Mouse (Mus musculus): ENCODE measurements around the gene Haus5. TPM values are rescaled to one million over a fixed set of nuclear protein-coding genes. Genes with fewer than 3 reads are reported as not detected.

Gene Haus5
- polyA plus RNA-seq, 1 experiment from 2014 or later = 50.5 TPM

DNA sequence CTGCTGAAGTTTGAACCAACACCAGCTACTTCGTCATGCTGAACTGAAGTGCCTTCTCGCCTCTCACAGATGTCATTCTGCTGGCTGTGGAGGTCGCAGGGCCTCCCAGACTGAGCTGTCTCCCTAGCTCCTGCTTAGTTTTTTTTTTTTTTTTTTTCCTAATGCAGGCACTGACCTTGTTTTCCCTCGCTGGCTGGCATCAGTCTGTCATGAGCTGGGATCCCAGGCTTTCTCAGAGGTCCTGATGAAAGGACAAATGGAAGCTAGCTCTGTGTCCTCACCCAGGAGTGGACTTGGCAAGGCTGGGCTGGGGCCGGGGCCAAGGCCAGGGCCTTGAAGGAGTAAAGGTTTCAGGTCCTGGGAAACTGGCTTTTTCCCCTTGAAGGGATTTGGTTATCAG, 17.1 kb upstream of the Haus5 start:
- WGBS = 55% methylated on average over 5 of the region's 5 CpGs
- Histone ChIP-seq H3K4me1 (ENCODE audit: control insufficient read depth, insufficient read depth, low read length) (no peaks in the 10 kb centered on the region), H3K9ac (replicated peaks; ENCODE audit: low read depth, low read length) (no peak overlapping the region), H3K9me3 (ENCODE audit: control insufficient read depth, low read depth, low read length) (no peaks in the 10 kb centered on the region; the same call in 1 of the 2 replicates), H3K4me3 (ENCODE audit: low read depth, low read length) (no peak overlapping the region), H3K36me3 (ENCODE audit: control insufficient read depth, insufficient read depth, low read length) (no peaks in the 10 kb centered on the region), H3K4me2 (replicated peaks; ENCODE audit: low read depth, low read length) (no peak overlapping the region), H3K27ac (ENCODE audit: low read length) (no peak overlapping the region), H3K27me3 (ENCODE audit: control insufficient read depth, insufficient read depth, low read length) (no peaks in the 10 kb centered on the region)
- ATAC-seq (ENCODE audit: insufficient number of reproducible peaks, insufficient read depth, low FRiP score, low read depth) = no peak

GRCm38 (mm10) chr7:30678263-30678975, 13.6 kb upstream of the Haus5 start:
- WGBS = 62% methylated on average over 5 of the region's 5 CpGs
- Histone ChIP-seq H3K27me3 (ENCODE audit: control insufficient read depth, insufficient read depth, low read length) (no peaks in the 10 kb centered on the region), H3K4me1 (ENCODE audit: control insufficient read depth, insufficient read depth, low read length) (no peaks in the 10 kb centered on the region), H3K4me3 (ENCODE audit: low read depth, low read length) (no peak overlapping the region), H3K4me2 (replicated peaks; ENCODE audit: low read depth, low read length) (no peak overlapping the region), H3K27ac (ENCODE audit: low read length) (no peak overlapping the region), H3K36me3 (ENCODE audit: control insufficient read depth, insufficient read depth, low read length) (no peaks in the 10 kb centered on the region), H3K9ac (replicated peaks; ENCODE audit: low read depth, low read length) (no peak overlapping the region), H3K9me3 (ENCODE audit: control insufficient read depth, low read depth, low read length) (no peaks in the 10 kb centered on the region; the same call in 1 of the 2 replicates)
- ATAC-seq (ENCODE audit: insufficient number of reproducible peaks, insufficient read depth, low FRiP score, low read depth) = no peak

DNA sequence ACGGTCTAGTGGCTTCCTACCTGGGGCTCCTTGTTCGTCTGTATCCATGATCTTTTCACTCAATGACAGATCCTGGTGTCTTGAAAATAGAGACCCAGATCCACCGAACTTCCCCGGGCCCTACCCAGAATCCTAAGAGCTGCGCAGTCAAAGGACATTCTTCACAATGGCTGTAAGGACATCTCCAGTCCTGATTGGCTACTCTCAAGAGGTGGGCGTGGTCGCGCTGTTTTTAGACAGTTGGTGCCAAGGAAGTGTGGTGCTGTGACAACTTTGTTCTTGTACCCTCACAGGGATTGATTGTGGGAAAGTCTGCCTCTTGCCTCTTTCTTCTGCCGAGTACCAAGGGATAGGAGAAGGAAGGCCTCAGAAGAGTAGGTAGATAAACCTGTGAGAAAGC, 6.7 kb upstream of the Haus5 start, which contains the start of gene Pmis2:
Gene Pmis2 (minus strand): TSS at position 126 of the 400 bp plus-strand sequence.
- H3K9me3 ChIP-seq (ENCODE audit: control insufficient read depth, low read depth, low read length) = no peaks in the 10 kb centered on the region
- no peak for ATAC-seq (ENCODE audit: insufficient number of reproducible peaks, insufficient read depth, low FRiP score, low read depth)
- H3K27me3 ChIP-seq (ENCODE audit: control insufficient read depth, insufficient read depth, low read length) = no peaks in the 10 kb centered on the region
- no peak within 1 kb of the TSS for H3K9ac ChIP-seq (replicated peaks; ENCODE audit: low read depth, low read length)
- no peak within 1 kb of the TSS for H3K27ac ChIP-seq (ENCODE audit: low read length)
- no peak within 1 kb of the TSS for H3K4me2 ChIP-seq (replicated peaks; ENCODE audit: low read depth, low read length)
- no peaks in the 10 kb centered on the region for H3K4me1 ChIP-seq (ENCODE audit: control insufficient read depth, insufficient read depth, low read length)
- H3K4me3 ChIP-seq (ENCODE audit: low read depth, low read length) = no peak within 1 kb of the TSS
- no peaks in the 10 kb centered on the region for H3K36me3 ChIP-seq (ENCODE audit: control insufficient read depth, insufficient read depth, low read length)
- WGBS = 62% methylated on average over 9 of the region's 9 CpGs

- no peak overlapping the region for H3K27ac ChIP-seq (ENCODE audit: low read length)
- no peaks in the 10 kb centered on the region for H3K4me1 ChIP-seq (ENCODE audit: control insufficient read depth, insufficient read depth, low read length)
- H3K9me3 ChIP-seq (ENCODE audit: control insufficient read depth, low read depth, low read length) = no peaks in the 10 kb centered on the region
- H3K4me2 ChIP-seq (replicated peaks; ENCODE audit: low read depth, low read length) = no peak overlapping the region
- no peak overlapping the region for H3K4me3 ChIP-seq (ENCODE audit: low read depth, low read length)
- no peaks in the 10 kb centered on the region for H3K36me3 ChIP-seq (ENCODE audit: control insufficient read depth, insufficient read depth, low read length)
- H3K27me3 ChIP-seq (ENCODE audit: control insufficient read depth, insufficient read depth, low read length) = no peaks in the 10 kb centered on the region
- no peak for ATAC-seq (ENCODE audit: insufficient number of reproducible peaks, insufficient read depth, low FRiP score, low read depth)
- 22% methylated on average over 3 of the region's 3 CpGs for WGBS
- H3K9ac ChIP-seq (replicated peaks; ENCODE audit: low read depth, low read length) = no peak overlapping the region
These were observed 4.4 kb upstream of the Haus5 start for GRCm38 (mm10) chr7:30669229-30669628.

- H3K36me3 ChIP-seq (ENCODE audit: control insufficient read depth, insufficient read depth, low read length) = peaks cover 13% of the 10 kb centered on the region
- H3K27ac ChIP-seq (ENCODE audit: low read length) = no peak overlapping the region
- WGBS = 3% methylated on average over 11 of the region's 11 CpGs
- ATAC-seq (ENCODE audit: insufficient number of reproducible peaks, insufficient read depth, low FRiP score, low read depth) = no peak
- no peaks in the 10 kb centered on the region for H3K9me3 ChIP-seq (ENCODE audit: control insufficient read depth, low read depth, low read length)
- no peaks in the 10 kb centered on the region for H3K27me3 ChIP-seq (ENCODE audit: control insufficient read depth, insufficient read depth, low read length)
- peak overlapping the region; percentile 68 for H3K9ac ChIP-seq (replicated peaks; ENCODE audit: low read depth, low read length)
- peak overlapping the region; percentile 91 for H3K4me2 ChIP-seq (replicated peaks; ENCODE audit: low read depth, low read length)
- no peaks in the 10 kb centered on the region for H3K4me1 ChIP-seq (ENCODE audit: control insufficient read depth, insufficient read depth, low read length)
- H3K4me3 ChIP-seq (ENCODE audit: low read depth, low read length) = peak overlapping the region; percentile 70
These were observed 527 bp upstream of the Haus5 start for GRCm38 (mm10) chr7:30665321-30665720.

GRCm38 (mm10) chr7:30649591-30650540, 14.9 kb downstream of the Haus5 start, which contains the start of gene Rbm42:
Rbm42 (minus strand) TSS chr7:30650317.
- WGBS = 1% methylated on average over 59 of the region's 59 CpGs
- H3K36me3 ChIP-seq (ENCODE audit: control insufficient read depth, insufficient read depth, low read length) = peaks cover 36% of the 10 kb centered on the region
- H3K4me2 ChIP-seq (replicated peaks; ENCODE audit: low read depth, low read length) = peak within 1 kb of the TSS; percentile 92
- H3K9ac ChIP-seq (replicated peaks; ENCODE audit: low read depth, low read length) = peak within 1 kb of the TSS; percentile 70
- H3K9me3 ChIP-seq (ENCODE audit: control insufficient read depth, low read depth, low read length) = no peaks in the 10 kb centered on the region
- H3K4me1 ChIP-seq (ENCODE audit: control insufficient read depth, insufficient read depth, low read length) = no peaks in the 10 kb centered on the region
- H3K27me3 ChIP-seq (ENCODE audit: control insufficient read depth, insufficient read depth, low read length) = no peaks in the 10 kb centered on the region
- H3K4me3 ChIP-seq (ENCODE audit: low read depth, low read length) = peak within 1 kb of the TSS; percentile 86
- no peak within 1 kb of the TSS for H3K27ac ChIP-seq (ENCODE audit: low read length)
- ATAC-seq (ENCODE audit: insufficient number of reproducible peaks, insufficient read depth, low FRiP score, low read depth) = peak; percentile 99

GRCm38 (mm10) chr7:30639083-30639482, 25.7 kb downstream of the Haus5 start:
- no peak for ATAC-seq (ENCODE audit: insufficient number of reproducible peaks, insufficient read depth, low FRiP score, low read depth)
- 16% methylated on average over 4 of the region's 4 CpGs for WGBS
- H3K4me2 ChIP-seq (replicated peaks; ENCODE audit: low read depth, low read length) = no peak overlapping the region

DNA sequence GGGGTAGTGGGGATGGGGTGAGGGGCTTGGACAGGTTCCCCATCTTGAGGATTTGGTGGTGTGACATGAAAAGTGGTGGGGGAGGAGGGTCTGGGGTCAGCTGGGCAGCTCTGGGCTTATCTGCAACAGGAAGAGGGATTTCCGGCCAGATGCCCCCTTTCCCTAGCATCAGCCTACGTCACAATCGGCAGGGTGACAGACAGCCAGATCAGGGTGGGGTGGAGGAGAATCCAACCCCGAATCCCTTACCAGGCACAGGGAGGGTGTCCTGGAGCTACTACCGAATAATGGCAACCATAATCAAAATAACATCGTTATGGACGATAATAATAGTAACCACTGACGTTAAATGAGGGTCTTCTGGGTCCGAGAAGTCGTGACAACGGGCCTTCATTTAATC, 28.4 kb downstream of the Haus5 start:
- 23% methylated on average over 11 of the region's 11 CpGs for WGBS
- ATAC-seq (ENCODE audit: insufficient number of reproducible peaks, insufficient read depth, low FRiP score, low read depth) = no peak
- Histone ChIP-seq H3K4me1 (ENCODE audit: control insufficient read depth, insufficient read depth, low read length) (no peaks in the 10 kb centered on the region), H3K9ac (replicated peaks; ENCODE audit: low read depth, low read length) (no peak overlapping the region), H3K9me3 (ENCODE audit: control insufficient read depth, low read depth, low read length) (no peaks in the 10 kb centered on the region), H3K4me2 (replicated peaks; ENCODE audit: low read depth, low read length) (no peak overlapping the region), H3K27ac (ENCODE audit: low read length) (no peak overlapping the region), H3K27me3 (ENCODE audit: control insufficient read depth, insufficient read depth, low read length) (peaks cover 35% of the 10 kb centered on the region), H3K4me3 (ENCODE audit: low read depth, low read length) (no peak overlapping the region), H3K36me3 (ENCODE audit: control insufficient read depth, insufficient read depth, low read length) (peaks cover 12% of the 10 kb centered on the region)

More at GRCm38 (mm10) chr7:30639083-30639482, 25.7 kb downstream of the Haus5 start:
- Histone ChIP-seq H3K27me3 (ENCODE audit: control insufficient read depth, insufficient read depth, low read length) (peaks cover 24% of the 10 kb centered on the region), H3K36me3 (ENCODE audit: control insufficient read depth, insufficient read depth, low read length) (peaks cover 36% of the 10 kb centered on the region), H3K4me3 (ENCODE audit: low read depth, low read length) (no peak overlapping the region), H3K9me3 (ENCODE audit: control insufficient read depth, low read depth, low read length) (no peaks in the 10 kb centered on the region), H3K9ac (replicated peaks; ENCODE audit: low read depth, low read length) (no peak overlapping the region), H3K27ac (ENCODE audit: low read length) (no peak overlapping the region), H3K4me1 (ENCODE audit: control insufficient read depth, insufficient read depth, low read length) (no peaks in the 10 kb centered on the region)

All from stomach, embryonic 14.5 days (tissue).